Mouse (Mus musculus): ENCODE measurements around the gene Grap2. TPM values are rescaled to one million over a fixed set of nuclear protein-coding genes. Genes with fewer than 3 reads are reported as not detected.

Gene Grap2
- polyA plus RNA-seq, 1 experiment: under 0.01 TPM

DNA sequence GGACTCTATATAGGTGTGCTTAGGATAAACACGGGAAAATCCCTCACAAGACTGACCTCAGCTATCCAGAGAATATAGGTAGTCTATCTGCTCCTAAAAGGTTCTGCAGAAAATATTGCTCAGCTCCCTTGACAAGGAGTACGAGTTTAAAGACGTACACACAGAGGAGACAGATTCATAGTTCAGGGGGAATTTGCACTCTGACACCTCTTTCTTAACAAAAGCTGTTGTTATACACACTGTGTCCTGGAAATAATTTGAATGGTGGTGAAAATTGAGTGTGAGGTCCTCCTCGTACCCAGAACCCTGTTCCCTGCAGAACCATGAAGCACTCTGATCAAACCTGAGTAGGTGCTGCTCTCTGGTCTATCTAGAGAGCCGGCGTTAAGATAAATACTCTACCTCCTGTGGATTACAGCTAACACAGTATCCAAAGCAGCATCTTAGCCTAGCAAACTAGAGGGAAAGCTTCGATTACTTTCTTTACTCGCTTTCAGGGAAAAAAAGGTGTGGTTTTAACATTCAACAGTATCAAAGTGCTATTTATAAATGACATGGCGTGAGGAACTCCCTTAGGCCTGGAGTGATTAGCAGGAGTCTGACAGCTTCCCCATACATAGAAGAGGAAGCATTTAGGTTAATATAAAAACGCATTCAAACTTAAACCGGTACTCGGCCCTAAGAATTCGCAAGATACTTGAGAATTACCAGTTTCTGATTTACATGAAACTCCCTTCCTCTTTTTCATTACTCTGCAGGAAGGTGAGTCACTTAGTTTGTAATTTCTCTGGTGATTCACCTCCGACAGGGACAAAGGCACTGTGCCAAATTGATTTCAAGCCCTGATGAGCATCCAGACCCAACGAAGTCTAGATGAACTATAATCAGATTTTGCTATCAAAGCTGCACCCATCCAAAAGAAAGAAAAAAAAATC is 11.5 kb upstream of the Grap2 start:
- no peaks in the 10 kb centered on the region for H3K36me3 ChIP-seq (ENCODE audit: control insufficient read depth, insufficient read depth)
- TF ChIP-seq FOSL1 (IDR thresholded peaks at IDR 0.05; ENCODE audit: insufficient read depth, low read length, poor library complexity, severe bottlenecking) (peak; percentile 4), MYOG (IDR thresholded peaks at IDR 0.05; ENCODE audit: control insufficient read depth, extremely low read depth, insufficient read length) (no peak)
- H3K27me3 ChIP-seq (ENCODE audit: control insufficient read depth, insufficient read depth, insufficient read length): no peaks in the 10 kb centered on the region
- no peak overlapping the region for H3K4me3 ChIP-seq (ENCODE audit: insufficient read depth, poor library complexity, severe bottlenecking)
- no peaks in the 10 kb centered on the region for H3K79me3 ChIP-seq (ENCODE audit: low read depth)
- H3K79me2 ChIP-seq (ENCODE audit: control insufficient read depth, insufficient read depth): no peaks in the 10 kb centered on the region
- H3ac ChIP-seq (ENCODE audit: control insufficient read depth, insufficient read length, low read depth): peak overlapping the region; percentile 27

DNA sequence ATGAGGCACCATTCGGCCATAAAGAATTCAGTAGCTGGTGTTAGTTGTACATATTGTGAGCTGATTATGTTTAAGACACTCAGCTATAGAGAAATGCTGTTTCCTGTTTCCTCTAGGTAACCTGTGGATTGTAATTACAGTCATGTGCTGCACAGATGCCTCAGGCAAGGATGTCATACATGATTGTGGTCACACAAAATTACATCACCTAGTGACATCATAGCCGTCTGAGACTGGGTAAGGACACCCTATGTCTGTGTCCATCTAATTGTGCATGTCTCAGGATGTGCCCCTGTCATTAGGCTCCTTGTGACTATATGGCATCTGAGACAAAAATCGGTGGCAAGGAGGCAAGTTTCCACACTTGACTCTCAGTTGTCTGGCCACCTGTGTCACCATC is 9.9 kb upstream of the Grap2 start:
- Histone ChIP-seq H3K79me3 (ENCODE audit: low read depth) (no peaks in the 10 kb centered on the region), H3K79me2 (ENCODE audit: control insufficient read depth, insufficient read depth) (no peaks in the 10 kb centered on the region), H3K27me3 (ENCODE audit: control insufficient read depth, insufficient read depth, insufficient read length) (no peaks in the 10 kb centered on the region), H3K36me3 (ENCODE audit: control insufficient read depth, insufficient read depth) (no peaks in the 10 kb centered on the region), H3ac (ENCODE audit: control insufficient read depth, insufficient read length, low read depth) (no peak overlapping the region), H3K4me3 (ENCODE audit: insufficient read depth, poor library complexity, severe bottlenecking) (no peak overlapping the region)
- TF ChIP-seq MYOD1 (IDR thresholded peaks at IDR 0.05; ENCODE audit: control insufficient read depth, insufficient read length, low read depth): peak; percentile 48
- no peak for TF ChIP-seq CTCF (IDR thresholded peaks at IDR 0.05; ENCODE audit: control insufficient read depth, insufficient read depth, insufficient read length)
- TF ChIP-seq CEBPB (IDR thresholded peaks at IDR 0.05; ENCODE audit: low read depth): peak; percentile 30
- TF ChIP-seq MAX (IDR thresholded peaks at IDR 0.05): peak; percentile 64
- no peak for TF ChIP-seq MYOG (IDR thresholded peaks at IDR 0.05; ENCODE audit: control insufficient read depth, extremely low read depth, insufficient read length)
- TF ChIP-seq FOSL1 (IDR thresholded peaks at IDR 0.05; ENCODE audit: insufficient read depth, low read length, poor library complexity, severe bottlenecking): no peak
- TF ChIP-seq USF1 (IDR thresholded peaks at IDR 0.05; ENCODE audit: low read depth): peak; percentile 64

DNA sequence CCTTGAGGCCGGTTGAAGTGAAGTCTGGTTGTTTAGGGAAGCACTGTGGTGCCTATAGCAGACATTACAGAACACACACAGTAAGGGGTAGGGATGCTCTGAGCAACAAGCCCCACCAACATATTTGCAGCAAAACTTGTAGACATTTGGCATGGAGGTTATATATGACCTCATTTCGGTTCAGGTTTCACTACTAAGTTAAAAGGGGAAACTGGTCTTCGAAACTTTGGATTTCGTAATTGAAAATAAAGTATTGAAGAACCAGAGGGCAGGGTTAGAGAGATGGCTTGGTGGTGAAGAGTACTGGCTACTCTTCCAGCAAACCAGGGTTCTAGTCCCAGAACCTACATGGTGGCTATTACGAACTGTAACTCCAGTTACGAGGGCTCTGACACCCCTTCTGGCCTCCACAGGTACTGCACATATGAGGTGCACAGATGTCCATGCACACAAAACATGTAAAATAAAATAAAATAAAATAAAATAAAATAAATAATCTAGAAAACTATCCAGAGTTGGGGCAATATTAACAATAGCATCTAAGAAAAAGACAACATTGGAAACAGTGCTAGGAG is 8.7 kb upstream of the Grap2 start:
- Histone ChIP-seq H3K27me3 (ENCODE audit: control insufficient read depth, insufficient read depth, insufficient read length) (no peaks in the 10 kb centered on the region), H3K4me3 (ENCODE audit: insufficient read depth, poor library complexity, severe bottlenecking) (no peak overlapping the region)
- TF ChIP-seq MYOG (IDR thresholded peaks at IDR 0.05; ENCODE audit: control insufficient read depth, extremely low read depth, insufficient read length): no peak
- peak; percentile 22 for TF ChIP-seq CEBPB (IDR thresholded peaks at IDR 0.05; ENCODE audit: low read depth)

DNA sequence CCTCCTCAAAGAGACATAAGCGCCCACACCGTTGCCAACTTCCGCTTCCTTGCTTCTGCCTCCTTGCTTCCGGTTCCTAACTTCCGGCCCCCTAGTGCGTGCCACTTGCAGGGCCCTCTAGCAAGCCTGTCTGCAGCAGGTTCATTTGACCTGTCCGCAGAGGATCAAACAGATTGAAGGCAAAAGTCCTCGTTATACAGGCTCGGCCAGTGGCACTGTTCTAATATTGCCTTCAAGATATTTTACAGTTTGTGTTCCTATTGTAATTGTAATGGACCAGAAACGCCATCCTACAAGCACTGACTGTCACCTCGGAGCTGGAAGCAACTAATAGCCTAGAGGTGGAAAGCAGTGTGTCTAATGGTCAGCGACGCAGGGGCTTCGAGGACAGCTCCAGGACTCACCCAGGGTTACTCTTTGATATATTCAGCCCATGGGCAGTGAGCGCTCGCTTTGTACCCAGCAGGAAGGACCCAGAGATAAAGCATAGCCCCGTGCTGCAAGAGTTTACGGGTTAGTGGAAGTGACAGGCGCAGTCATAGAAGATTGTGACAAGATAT is 7.2 kb upstream of the Grap2 start, which contains the start of gene Enthd1:
TSS of gene Enthd1 (minus strand) at position 51 of the 560 bp plus-strand sequence.
- Histone ChIP-seq H3ac (ENCODE audit: control insufficient read depth, insufficient read length, low read depth) (no peak within 1 kb of the TSS), H3K27me3 (ENCODE audit: control insufficient read depth, insufficient read depth, insufficient read length) (no peaks in the 10 kb centered on the region), H3K36me3 (ENCODE audit: control insufficient read depth, insufficient read depth) (no peaks in the 10 kb centered on the region), H3K79me3 (ENCODE audit: low read depth) (no peaks in the 10 kb centered on the region), H3K4me3 (ENCODE audit: insufficient read depth, poor library complexity, severe bottlenecking) (no peak within 1 kb of the TSS), H3K79me2 (ENCODE audit: control insufficient read depth, insufficient read depth) (no peaks in the 10 kb centered on the region)
- no peak for TF ChIP-seq CTCF (IDR thresholded peaks at IDR 0.05; ENCODE audit: control insufficient read depth, insufficient read depth, insufficient read length)
- TF ChIP-seq FOSL1 (IDR thresholded peaks at IDR 0.05; ENCODE audit: insufficient read depth, low read length, poor library complexity, severe bottlenecking): no peak
- no peak for TF ChIP-seq CEBPB (IDR thresholded peaks at IDR 0.05; ENCODE audit: low read depth)
- TF ChIP-seq MYOG (IDR thresholded peaks at IDR 0.05; ENCODE audit: control insufficient read depth, extremely low read depth, insufficient read length): no peak
- no peak for TF ChIP-seq USF1 (IDR thresholded peaks at IDR 0.05; ENCODE audit: low read depth)
- no peak for TF ChIP-seq MAX (IDR thresholded peaks at IDR 0.05)
- no peak for TF ChIP-seq MYOD1 (IDR thresholded peaks at IDR 0.05; ENCODE audit: control insufficient read depth, insufficient read length, low read depth)

More for the DNA sequence above, 8.7 kb upstream of the Grap2 start:
- Histone ChIP-seq H3K79me2 (ENCODE audit: control insufficient read depth, insufficient read depth) (no peaks in the 10 kb centered on the region), H3K36me3 (ENCODE audit: control insufficient read depth, insufficient read depth) (no peaks in the 10 kb centered on the region), H3K79me3 (ENCODE audit: low read depth) (no peaks in the 10 kb centered on the region), H3ac (ENCODE audit: control insufficient read depth, insufficient read length, low read depth) (no peak overlapping the region)

DNA sequence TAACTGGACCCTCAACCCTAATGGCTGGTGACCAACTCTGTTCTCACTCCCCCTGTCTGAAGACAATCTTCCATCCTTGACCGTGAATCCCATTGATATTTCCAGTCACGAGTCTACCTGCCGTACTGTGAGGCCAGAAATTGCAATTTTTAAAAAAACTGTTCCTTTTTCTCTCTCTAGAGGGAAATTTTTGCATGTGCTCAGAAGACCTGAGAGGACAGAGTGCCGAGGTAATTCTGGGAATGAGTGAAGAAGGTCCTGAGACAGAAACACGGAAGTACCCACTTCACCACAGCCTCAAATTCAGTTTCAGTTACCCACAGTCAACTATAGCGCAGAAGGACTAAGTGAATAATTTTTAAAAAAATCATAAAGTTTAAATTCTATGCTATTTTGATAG is 5.7 kb upstream of the Grap2 start:
- Histone ChIP-seq H3K36me3 (ENCODE audit: control insufficient read depth, insufficient read depth) (no peaks in the 10 kb centered on the region), H3K79me2 (ENCODE audit: control insufficient read depth, insufficient read depth) (no peaks in the 10 kb centered on the region), H3ac (ENCODE audit: control insufficient read depth, insufficient read length, low read depth) (no peak overlapping the region), H3K79me3 (ENCODE audit: low read depth) (no peaks in the 10 kb centered on the region), H3K27me3 (ENCODE audit: control insufficient read depth, insufficient read depth, insufficient read length) (no peaks in the 10 kb centered on the region), H3K4me3 (ENCODE audit: insufficient read depth, poor library complexity, severe bottlenecking) (no peak overlapping the region)
- TF ChIP-seq FOSL1 (IDR thresholded peaks at IDR 0.05; ENCODE audit: insufficient read depth, low read length, poor library complexity, severe bottlenecking) (no peak), USF1 (IDR thresholded peaks at IDR 0.05; ENCODE audit: low read depth) (no peak), MYOD1 (IDR thresholded peaks at IDR 0.05; ENCODE audit: control insufficient read depth, insufficient read length, low read depth) (no peak), CTCF (IDR thresholded peaks at IDR 0.05; ENCODE audit: control insufficient read depth, insufficient read depth, insufficient read length) (no peak), MAX (IDR thresholded peaks at IDR 0.05) (no peak), CEBPB (IDR thresholded peaks at IDR 0.05; ENCODE audit: low read depth) (no peak), MYOG (IDR thresholded peaks at IDR 0.05; ENCODE audit: control insufficient read depth, extremely low read depth, insufficient read length) (no peak)
